12 mouse cellular contexts compared by ENCODE assay signal in the genomic region with DNA sequence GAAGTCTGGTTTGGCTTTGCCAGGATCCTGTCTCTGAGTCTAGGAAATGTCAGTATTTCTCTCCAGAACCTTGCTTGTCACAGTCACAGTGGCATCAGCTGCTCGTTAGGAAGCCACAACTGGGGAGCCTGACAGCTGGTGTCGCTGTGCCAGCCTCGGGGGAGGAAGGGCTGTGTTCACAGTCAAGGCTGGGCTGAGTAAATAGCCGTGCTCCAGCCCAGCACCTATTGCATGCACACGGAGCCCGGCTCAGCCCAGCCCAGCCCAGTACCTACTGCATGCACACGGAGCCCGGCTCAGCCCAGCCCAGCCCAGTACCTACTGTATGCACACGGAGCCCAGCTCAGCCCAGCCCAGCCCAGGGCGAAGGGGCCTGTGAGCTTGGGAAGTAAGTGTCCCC. TPM values are rescaled to one million over a fixed set of nuclear protein-coding genes. Genes with fewer than 3 reads are reported as not detected.
DNase-seq lines count a peak whose midpoint lies in the region; ATAC-seq lines count a peak whose summit lies in the region.
"Had no signal": no experiment of that assay in that cellular context is flagged by ENCODE, and none has a peak within 500 bp of the region (broad histone marks: within the 10 kb centered on the region; RNA-seq: fewer than 3 reads in every experiment).

No protein-coding gene starts in this region.

- WGBS in midbrain, embryonic 12.5 days = 62% methylated on average over 10 of the region's 10 CpGs

- no peak overlapping the region for H3K4me2 ChIP-seq in midbrain, embryonic 12.5 days (replicated peaks)
- H3K4me2 ChIP-seq: embryonic facial prominence, embryonic 15.5 days had no signal

- H3K27me3 ChIP-seq in midbrain, embryonic 12.5 days = 0 out of 2 replicates have a peak, but pooled peaks cover 5% of the 10 kb centered on the region

- H3K4me3 ChIP-seq in midbrain, embryonic 12.5 days = no peak overlapping the region
- H3K4me3 ChIP-seq: embryonic facial prominence, embryonic 15.5 days had no signal

- H3K9ac ChIP-seq in midbrain, embryonic 12.5 days (replicated peaks) = no peak overlapping the region
- H3K9ac ChIP-seq: embryonic facial prominence, embryonic 15.5 days had no signal

- H3K9me3 ChIP-seq in midbrain, embryonic 12.5 days = no peaks in the 10 kb centered on the region
- H3K9me3 ChIP-seq: embryonic facial prominence, embryonic 15.5 days had no signal

- H3K4me1 ChIP-seq in midbrain, embryonic 12.5 days = 0 out of 2 replicates have a peak, but pooled peaks cover 6% of the 10 kb centered on the region

- H3K36me3 ChIP-seq in midbrain, embryonic 12.5 days = no peaks in the 10 kb centered on the region
- H3K36me3 ChIP-seq: embryonic facial prominence, embryonic 15.5 days had no signal

- peak overlapping the region; percentile 39; the same call in 1 of the 2 replicates for H3K27ac ChIP-seq in midbrain, embryonic 12.5 days (replicated peaks)
- H3K27ac ChIP-seq: embryonic facial prominence, embryonic 15.5 days had no signal

- no peak for DNase-seq in frontal cortex, postnatal 25 days (ENCODE audit: low spot score in 2 of 2)
- peak; percentile 60 to 72 for DNase-seq in right cerebral cortex, postnatal 10 days (ENCODE audit: low spot score in 2 of 2)
- DNase-seq in right cerebral cortex, postnatal 4 days = no peak
- DNase-seq in ovary, postnatal 36 days (ENCODE audit: low spot score) = no peak
- no peak for DNase-seq in layer of hippocampus, adult 11-12 months (ENCODE audit: low spot score)
- DNase-seq: heart, postnatal 14 days had no signal

- ATAC-seq in frontal cortex, adult (ENCODE audit: low TSS enrichment) = peak; percentile 76
- ATAC-seq in midbrain, embryonic 12.5 days (ENCODE audit: low FRiP score, low read depth) = peak; percentile 68
- no peak for ATAC-seq in megakaryocyte progenitor cell, adult 5-6 weeks (replicated peaks; ENCODE audit: poor library complexity)

RNA-seq across cellular contexts. Expression of a gene that starts 9.6 kb away (rescaled TPM):
- polyA plus RNA-seq in midbrain, embryonic 12.5 days (2016; fragmentation: Nextera tagmentation; extraction: Ambion mirVana) = 0.11 and 0.12 TPM in 2 replicates
- total RNA-seq in megakaryocyte progenitor cell, adult 5-6 weeks (2015) = not detected in 2 replicates
- not detected in 2 replicates for total RNA-seq in megakaryocyte progenitor cell, adult 5-6 weeks (2017)
- polyA plus RNA-seq: testis, adult 2 months had no signal

RNA-seq across cellular contexts. Expression of a gene that starts 10.9 kb away (rescaled TPM):
- 1.4 and 2.1 TPM in 2 replicates for polyA plus RNA-seq in midbrain, embryonic 12.5 days (2016; fragmentation: Nextera tagmentation; extraction: Ambion mirVana)
- not detected in 2 replicates for total RNA-seq in megakaryocyte progenitor cell, adult 5-6 weeks (2015)
- not detected in 2 replicates for total RNA-seq in megakaryocyte progenitor cell, adult 5-6 weeks (2017)

RNA-seq across cellular contexts. Expression of a gene that starts 23.3 kb away (rescaled TPM):
- 0.50 and 0.98 TPM in 2 replicates for polyA plus RNA-seq in midbrain, embryonic 12.5 days (2016; fragmentation: Nextera tagmentation; extraction: Ambion mirVana)
- not detected in 2 replicates for total RNA-seq in megakaryocyte progenitor cell, adult 5-6 weeks (2015)
- not detected in 2 replicates for total RNA-seq in megakaryocyte progenitor cell, adult 5-6 weeks (2017)
- total RNA-seq: heart, postnatal 14 days had no signal

RNA-seq across cellular contexts. Expression of a gene that starts 27.7 kb away (rescaled TPM):
- 0.21 and 0.33 TPM in 2 replicates for polyA plus RNA-seq in midbrain, embryonic 12.5 days (2016; fragmentation: Nextera tagmentation; extraction: Ambion mirVana)
- total RNA-seq in megakaryocyte progenitor cell, adult 5-6 weeks (2015) = not detected in 2 replicates
- not detected in 2 replicates for total RNA-seq in megakaryocyte progenitor cell, adult 5-6 weeks (2017)
- polyA plus RNA-seq: limb, embryonic 11.5 days had no signal

Comparison
In these comparisons a context has a peak if more than half of its experiments do, and no peak if none do; other contexts are left out.
1. DNase-seq: peak in right cerebral cortex, postnatal 10 days (2 of 2); none in frontal cortex, postnatal 25 days (0 of 2), right cerebral cortex, postnatal 4 days (single experiment), ovary, postnatal 36 days (single experiment) and layer of hippocampus, adult 11-12 months (single experiment).